Mouse (Mus musculus) R1 (cell line): ENCODE data around the gene Sele.
A peak's percentile ranks its signal among the peaks of the same experiment; 100 is the strongest.

Source experiments
- DNase-seq: peaks from one replicate; pipeline ENCODE4 v3.0.0-alpha.2; 2018; ENCODE audit warnings: low read depth, low spot score

Sele gene

DNA sequence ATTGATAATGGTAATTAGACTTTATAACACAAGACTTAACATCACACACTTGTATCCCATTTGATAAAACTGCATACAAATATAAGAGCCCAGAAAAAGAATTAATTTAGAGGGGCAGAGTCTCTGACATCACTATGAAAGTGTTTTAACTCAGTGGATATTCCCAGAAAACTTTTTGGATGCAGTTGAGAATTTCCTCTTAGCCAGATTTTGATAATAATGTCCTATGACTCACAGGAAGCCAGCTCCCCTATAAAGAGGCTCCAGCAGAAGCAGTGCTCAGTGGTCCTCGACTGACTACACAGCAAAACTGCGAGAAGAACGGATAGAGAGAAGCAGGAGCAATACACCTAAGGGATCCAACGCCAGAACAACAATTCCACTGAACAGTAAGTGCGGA lies at the start of gene Sele:
TSS of gene Sele (plus strand) at position 301 of the 400 bp plus-strand sequence.
- DNase-seq: no peak

DNA sequence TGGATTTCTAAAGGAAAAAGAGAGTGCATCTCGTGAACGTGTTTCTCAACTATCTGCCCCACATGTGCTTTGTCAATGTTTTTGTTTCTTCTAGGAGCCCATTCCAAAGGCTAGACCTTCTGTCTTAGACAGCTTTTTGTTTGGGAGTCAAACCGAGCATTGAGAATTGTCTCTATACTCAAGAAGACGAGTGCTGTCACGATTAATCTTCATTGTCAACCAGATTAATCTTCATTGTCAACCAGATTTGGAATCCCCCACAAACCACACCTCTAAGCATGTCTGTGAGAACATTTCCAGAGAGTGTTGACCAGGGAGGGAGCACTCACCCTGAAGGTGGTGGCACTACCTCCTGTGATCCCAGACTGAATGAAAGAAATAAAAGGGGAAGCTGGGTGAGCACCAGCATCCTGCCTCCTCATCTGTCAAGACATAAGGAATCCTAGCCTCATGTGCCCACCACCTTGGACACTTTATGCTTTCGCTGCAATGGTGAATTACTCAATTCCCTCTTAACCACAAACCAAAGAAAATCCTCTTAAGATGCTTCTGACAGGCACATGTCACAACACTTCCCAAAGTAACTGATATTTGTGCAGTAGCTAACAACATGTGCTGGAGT lies 46.1 kb upstream of the Sele start:
- peak; percentile 90 for DNase-seq

DNA sequence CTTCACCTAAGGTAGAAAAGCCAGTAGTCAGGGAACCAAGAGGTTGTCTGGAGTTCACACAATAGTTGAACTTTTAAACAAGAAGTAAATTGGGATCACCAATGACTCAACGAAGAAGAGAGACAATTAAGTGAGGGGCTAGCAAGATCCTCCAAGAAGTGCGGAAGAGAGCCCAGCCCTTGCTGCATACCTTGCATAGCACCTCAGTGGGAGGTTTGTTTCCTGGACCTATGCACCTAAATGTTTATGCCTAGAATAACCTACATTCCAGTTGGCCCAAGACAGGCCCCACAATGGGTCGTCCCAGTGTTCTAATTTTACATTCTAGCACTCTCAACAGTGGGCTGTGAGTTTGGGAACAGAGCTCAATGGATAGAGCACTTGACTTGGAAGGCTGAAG lies 43.7 kb upstream of the Sele start:
- peak; percentile 98 for DNase-seq

DNA sequence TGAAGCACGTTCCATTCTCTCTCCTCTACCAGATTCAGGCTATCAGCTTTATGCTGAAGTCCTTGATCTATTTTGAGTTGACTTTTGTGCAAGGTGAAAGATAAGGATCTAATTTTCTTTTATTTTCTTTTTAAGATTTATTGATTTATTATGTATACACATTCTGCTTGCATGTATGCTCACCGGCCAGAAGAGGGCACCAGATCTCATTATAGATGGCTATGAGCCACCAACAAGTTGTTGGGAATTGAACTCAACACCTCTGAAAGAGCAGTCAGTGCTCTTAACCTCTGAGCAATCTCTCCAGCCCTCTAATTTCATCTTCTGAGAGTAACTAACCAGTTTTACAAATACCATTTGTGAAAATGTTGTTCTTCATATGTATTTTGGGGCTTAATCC lies 38.8 kb upstream of the Sele start:
- peak; percentile 65 for DNase-seq

DNA sequence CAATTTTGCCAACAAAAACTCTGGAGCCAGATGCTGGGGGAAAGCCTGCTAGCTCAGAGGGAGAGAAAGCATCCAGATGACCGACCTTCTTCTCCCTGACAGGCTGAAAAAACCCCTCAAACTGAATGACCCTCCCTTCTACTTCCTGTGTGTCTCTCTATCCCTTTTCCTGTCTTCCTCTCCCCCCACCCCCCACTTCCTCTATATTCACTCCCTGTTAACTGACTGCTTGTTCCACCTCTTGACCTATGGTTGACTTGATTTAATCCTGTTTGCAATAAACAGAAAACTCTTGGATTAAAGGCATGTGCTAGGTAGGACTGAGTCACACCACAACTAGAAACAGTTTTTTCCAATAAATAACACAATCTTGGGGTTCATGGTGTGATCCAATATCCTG lies 33.4 kb upstream of the Sele start:
- DNase-seq: peak; percentile 59

DNA sequence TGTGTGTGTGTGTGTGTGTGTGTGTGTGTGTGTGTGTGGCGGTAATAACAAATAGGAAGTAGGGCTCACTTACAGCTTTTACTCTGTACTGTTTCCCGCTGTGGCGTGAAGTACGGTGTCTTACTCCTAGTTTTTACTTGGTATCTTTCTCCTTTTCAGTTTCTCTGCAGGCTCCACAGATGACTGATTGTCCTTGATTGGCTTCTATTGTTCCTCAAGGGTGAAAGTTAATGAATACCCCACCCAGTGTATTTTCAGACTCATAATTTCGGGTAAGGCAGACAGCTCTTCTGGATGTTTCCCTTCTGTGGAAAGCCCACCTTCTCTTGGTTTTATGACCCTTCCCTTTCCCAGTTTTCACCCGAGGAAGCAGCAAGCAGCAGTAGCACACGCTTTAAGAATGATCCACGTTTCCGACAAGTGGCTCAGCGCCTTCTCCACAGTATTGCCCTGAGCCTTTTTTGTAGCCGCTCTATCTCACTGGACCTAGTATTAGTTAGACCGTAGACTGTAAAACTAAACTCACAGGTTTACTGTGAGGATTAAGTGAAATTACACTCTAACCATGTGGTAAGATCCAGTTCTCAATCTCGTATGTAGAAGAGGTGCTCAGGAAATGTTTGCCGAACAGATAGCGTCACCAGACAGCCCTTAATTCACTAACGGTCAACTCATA lies 29.7 kb upstream of the Sele start:
- peak; percentile 83 for DNase-seq

DNA sequence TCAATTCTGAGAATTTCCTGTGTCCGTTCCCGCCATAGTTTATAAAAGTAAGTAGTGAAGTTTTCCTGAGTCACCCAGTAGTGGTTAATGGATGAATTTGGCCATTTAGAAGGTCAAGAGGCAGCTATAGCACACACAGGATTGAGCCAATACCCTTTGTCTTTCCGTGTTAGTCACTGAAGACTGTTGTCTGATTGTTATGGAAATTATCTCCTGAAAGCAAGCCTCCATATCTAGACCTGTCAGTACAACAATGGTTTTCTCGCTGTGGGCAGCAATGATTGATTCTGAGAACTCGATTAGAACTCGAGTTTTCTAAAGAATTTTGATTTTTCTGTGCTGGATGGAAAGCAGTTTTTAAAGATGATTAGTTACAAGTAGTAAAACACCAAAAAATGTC lies 28.2 kb upstream of the Sele start:
- DNase-seq: peak; percentile 92

DNA sequence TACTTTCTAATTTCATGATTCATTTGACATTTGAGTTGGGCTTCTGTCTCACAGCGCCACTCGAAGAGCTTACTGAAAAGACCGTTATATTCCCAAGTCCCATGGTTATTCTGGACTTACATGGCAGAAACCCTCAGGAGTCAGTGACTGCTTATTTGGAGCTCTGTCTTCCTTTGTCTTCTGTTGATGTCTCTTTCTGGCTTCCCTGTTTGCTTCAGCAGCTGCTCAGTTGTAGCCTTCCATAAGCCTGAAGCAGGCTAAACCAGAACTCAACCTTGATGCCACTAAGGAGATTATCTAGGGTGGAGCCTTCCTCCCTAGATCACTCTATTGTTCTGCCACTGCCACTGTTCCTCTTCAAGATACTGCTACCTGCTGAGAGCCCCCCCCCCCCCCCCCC lies 27.3 kb upstream of the Sele start:
- peak; percentile 87 for DNase-seq

DNA sequence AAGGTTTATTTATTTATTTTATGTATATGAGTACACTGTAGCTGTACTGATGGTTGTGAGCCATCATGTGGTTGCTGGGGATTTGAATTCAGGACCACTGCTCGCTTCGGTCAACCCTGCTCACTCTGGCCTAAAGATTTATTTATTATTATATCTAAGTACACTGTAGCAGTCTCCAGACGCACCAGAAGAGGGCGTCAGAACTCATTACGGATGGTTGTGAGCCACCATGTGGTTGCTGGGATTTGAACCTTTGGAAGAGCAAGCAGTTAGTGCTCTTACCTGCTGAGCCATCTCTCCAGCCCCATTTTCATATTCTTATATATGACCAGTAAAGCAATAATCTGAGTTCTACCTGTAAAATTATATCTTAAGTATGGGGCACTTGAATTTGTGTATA lies 25.9 kb upstream of the Sele start:
- peak; percentile 55 for DNase-seq

DNA sequence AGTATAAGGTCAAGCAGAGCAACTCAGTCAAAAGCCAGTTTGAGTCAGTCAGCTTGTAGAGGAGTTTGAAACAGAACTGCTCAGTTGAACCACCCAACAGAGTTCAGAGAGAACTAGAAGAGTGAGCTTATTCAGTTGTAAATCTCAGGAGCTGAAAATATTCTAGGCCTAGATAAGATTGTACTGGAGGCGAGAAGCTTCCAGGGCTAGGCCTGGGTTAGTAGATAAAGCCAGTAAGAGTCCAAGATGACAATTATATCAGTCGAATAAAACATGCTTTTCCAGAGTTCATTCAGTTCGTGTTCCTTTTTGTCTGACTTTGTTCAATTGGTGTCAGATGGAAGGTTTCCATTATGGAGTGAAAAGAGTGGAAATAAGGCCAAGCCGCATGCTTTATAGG lies 22.3 kb upstream of the Sele start:
- no peak for DNase-seq

DNA sequence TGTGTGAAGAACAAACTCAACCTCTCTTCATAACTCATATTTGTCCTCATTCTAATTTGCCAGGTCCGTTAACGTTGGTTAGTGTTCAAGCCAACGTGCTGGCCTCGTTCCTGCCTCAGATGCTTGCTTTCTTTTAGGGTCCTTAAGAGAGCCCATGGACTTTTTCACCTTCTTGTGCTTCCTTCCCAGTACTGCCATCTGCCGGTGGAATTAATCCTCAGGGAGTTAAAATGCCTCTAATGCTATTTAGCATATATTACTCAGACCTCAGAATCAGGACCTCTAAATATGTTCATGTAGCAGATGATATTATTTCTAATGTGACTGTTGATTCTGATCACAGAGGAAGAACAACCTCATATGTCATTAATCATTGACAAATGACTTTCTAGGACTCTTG lies 20.6 kb upstream of the Sele start:
- DNase-seq: peak; percentile 76

DNA sequence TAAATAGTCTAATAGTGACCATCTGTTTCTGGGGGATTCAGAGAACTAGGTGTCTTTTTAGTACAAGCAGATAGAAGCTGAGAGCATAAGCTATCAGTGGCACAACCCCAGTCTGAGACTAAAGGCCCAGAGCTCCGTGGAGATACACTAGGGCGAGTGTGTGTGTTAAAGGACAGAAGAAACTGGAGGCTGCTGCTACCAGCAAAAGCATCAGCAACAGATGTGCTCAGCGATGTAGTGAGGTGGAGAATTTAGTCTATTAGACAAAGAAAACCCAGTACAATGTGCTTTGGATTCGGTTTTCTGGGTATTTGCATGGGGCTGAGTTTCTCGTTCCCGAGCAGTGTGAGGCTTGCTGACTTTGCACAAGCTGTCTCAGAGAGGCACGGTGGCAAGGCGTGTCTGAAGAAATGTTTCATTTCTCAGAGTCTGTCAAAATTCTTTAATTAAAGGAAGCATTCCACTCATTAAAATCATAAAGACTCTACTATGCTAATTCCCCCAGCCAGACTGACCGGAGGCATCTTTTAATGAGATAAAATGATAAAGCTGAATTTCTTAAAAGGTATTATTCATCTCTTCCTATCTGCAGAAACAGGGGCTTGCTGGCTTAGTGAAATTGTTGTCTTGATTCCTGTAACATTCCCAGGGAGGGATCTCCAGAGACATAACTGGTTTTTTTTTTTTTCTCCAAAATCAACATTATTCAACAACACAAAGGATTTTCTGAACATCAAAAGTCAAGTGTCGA lies 7.5 kb upstream of the Sele start:
- DNase-seq: no peak

DNA sequence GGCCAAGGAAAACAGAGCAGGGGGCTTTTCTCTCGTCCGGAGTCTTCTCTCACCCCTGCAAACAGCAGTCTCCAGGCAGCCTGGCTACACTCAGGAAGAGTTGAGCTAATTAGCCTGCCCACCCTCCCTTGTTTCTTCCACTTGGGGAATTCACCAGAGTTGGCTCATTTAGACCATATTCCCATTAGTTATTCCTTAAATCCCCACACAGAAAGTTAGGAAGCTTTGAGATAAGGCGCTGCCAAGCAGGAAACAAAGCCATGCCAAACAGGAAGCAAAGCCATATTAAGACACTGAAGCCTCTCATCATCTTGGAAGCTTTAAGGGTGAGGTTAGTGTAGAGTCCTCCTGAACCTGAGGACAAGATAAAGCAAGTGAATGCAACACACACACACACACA lies 4.5 kb upstream of the Sele start:
- DNase-seq: no peak

DNA sequence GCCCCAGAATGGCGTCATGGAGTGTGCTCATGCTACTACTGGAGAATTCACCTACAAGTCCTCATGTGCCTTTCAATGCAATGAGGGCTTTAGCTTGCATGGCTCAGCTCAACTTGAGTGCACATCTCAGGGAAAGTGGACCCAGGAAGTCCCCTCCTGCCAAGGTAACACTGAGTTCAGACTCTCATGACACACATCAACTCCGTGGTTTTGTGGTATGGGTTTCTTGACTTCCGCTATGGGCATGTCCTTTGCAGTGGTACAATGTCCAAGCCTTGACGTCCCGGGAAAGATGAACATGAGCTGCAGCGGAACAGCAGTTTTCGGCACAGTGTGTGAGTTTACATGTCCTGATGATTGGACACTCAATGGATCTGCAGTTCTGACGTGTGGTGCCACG lies 5.5 kb downstream of the Sele start:
- no peak for DNase-seq

DNA sequence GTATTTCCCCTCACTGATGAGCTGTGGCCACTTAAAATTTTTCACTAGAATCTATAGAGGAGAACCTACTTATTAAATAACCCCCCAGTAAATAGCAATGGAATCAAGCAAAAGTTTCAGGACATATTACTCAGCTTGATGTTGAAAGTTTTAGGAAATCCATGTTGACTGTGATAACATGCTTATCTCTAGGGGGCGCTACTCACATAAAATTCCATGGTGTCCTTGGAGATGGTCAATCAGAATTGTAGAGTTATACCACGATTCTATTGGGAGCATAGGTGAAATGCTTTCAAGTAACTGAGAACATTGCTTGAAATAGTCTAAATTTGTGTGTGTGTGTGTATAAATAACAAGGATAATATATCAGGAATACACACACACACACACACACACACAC lies 6.8 kb downstream of the Sele start:
- DNase-seq: peak; percentile 55

DNA sequence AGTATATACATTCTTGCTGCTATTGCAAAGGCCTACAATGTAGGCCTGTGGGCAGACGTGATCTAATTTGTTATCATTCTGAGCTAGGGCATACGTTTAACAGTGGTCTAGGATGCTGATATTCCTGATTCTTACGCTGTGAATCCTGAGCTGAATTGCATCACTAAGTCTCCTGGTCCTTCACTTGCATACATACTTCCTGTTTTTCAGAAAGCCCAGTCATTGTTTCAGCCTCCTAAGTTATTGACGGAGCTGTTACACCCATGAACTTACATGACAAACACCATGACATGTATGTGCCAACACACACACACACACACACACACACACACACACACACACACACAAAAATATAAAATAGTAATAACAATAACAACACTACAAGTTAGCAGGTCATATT lies 12.0 kb downstream of the Sele start:
- DNase-seq: no peak

DNA sequence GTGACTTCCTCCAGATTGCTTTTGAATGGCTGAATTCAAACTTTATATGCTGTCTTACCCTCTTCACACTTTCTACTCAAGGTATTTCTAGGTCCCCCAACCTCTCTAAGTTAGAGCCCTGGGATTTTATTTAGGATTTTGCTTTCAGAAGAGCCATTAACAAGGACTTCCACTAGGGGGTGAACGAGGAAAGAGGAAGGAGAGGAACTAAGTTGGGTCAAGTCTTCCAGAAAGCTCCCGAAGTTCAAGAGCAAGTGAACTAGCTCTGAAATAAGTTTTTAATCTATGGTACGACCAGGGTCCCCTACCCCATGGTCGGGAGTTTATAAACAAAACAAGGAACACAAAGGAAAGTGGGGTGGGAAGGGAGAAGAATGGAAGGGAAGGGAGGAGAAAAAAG lies 13.2 kb downstream of the Sele start:
- DNase-seq: peak; percentile 70

DNA sequence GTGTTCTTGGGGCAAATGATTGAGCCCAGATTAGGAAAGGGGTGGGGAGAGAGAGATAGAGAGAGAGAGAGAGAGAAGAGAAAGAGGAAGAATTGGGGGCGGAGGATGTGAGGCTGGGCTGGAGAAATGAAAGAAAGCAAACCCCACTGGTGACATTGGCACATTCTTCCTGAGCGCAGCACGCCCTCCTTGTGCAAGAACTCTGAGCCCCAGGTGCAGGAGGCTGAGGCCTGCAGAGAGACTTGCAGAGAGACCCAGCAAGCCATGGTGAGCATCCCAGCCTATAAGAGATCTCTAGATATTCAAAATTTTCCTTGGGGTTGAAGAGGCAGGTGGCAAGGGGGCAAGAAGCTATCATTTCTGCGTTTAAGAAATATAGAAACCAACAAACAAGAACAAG lies 13.9 kb downstream of the Sele start, which contains the start of gene Sell:
TSS of gene Sell (plus strand) at position 58 of the 400 bp plus-strand sequence.
- no peak for DNase-seq

DNA sequence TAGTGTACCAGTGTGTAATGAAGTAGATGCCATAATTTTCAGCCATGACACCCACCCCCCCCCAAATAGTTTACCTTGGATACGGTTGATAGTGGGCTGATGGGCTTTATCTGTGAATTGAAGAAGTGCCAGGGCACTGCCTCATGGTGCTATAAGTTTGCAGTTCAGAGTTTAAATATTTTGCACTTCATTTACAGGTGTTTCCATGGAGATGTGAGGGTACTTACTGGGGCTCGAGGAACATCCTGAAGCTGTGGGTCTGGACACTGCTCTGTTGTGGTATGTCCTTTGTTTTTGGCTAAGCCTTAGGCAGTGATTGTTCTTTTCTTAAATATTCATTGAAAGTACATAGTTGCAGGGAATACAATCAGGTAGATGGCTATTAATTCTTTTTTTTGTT lies 14.8 kb downstream of the Sele start:
- no peak for DNase-seq

DNA sequence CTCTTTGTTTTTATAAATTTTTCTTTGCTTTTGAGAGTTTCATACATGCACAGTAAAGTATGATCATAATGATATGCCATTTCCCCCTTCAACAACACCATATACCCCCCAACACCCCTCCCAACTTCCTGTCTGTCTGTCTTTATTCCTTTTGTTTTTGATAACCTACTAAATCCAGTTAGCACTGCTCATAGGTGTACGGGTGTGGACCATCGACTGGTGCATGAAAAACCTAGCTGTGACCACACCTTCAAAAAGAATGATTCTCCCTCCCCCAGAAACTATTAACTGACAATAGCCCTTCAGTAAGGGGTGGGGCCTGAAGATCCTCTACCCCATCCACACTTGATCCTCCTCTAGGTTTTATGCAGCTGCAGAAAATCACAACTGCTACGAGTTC lies 15.7 kb downstream of the Sele start:
- peak; percentile 43 for DNase-seq

DNA sequence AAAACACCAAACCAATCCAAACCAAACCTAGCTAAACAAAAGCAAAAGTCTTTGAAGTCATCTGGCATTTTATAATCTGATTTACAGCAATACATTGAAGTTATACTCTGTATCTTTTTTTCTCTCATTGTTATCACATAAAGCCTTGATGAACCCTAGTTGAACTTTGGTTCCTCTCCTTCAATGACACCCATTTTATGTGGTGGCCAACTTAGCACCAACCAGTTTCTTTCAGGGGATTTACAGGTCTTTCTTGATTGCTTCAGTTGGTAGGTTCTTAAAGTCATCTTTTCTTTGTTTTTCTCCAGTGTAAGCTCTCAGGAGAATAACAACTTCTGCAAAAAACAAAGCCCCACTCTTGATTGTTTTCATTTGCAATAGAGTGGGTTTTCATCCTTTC lies 21.2 kb downstream of the Sele start:
- no peak for DNase-seq

DNA sequence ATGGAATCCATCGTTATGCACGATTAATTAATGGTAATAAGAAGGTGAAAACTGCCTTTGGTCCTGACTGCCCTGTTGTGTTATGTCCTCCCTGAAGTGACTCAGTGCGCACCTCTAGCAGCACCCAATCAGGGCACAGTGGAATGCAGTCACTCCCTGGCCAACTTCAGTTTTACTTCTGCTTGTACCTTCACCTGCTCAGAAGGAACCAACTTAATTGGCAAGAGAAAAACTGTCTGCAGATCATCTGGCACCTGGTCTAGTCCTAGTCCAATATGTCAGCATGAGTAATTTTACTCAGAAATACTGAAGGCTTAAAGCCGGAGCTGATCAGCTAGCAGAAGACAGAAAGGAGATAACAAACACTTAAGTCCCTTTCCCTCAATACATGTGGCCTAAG lies 22.4 kb downstream of the Sele start:
- no peak for DNase-seq

DNA sequence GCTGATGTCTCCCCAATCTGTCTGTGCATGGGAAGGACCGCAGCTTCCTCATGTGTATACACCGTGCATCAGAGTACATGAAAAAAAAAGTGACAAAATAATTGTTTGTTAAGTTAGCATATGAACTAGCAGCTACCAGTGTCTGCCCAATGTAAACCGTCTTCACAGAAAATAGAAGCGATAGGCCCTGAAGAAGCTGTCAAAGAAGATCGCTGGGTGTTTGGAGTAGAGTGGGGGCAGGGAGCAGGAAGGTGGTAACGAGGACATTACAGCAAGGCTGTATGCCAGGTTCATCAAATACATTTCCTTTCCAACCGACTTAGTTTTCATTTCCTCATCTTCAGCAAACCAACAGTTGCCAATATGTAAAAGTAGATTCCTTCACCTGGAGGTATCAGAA lies 23.1 kb downstream of the Sele start:
- no peak for DNase-seq
